Mouse (Mus musculus) layer of hippocampus, postnatal 25 days (tissue): ENCODE results near the gene Prdm16. TPM values are rescaled to one million over a fixed set of nuclear protein-coding genes. Genes with fewer than 3 reads are reported as not detected.

Source experiments
- DNase-seq, 2 experiments: peaks; one replicate each; pipeline ENCODE4 v3.0.0; 2022; ENCODE audit warnings: mixed read lengths in 2 of 2, low spot score in 1 of 2; ENCODE audit errors: extremely low spot score in 1 of 2
- total RNA-seq, 2 experiments: library from RNA; stranded (reverse); gene quantifications; 2 replicates each; pipeline ENCODE4 v1.2.3; 2021

Gene Prdm16
- total RNA-seq, 2 experiments from 2014 or later: 10.1 to 10.3 TPM

DNA sequence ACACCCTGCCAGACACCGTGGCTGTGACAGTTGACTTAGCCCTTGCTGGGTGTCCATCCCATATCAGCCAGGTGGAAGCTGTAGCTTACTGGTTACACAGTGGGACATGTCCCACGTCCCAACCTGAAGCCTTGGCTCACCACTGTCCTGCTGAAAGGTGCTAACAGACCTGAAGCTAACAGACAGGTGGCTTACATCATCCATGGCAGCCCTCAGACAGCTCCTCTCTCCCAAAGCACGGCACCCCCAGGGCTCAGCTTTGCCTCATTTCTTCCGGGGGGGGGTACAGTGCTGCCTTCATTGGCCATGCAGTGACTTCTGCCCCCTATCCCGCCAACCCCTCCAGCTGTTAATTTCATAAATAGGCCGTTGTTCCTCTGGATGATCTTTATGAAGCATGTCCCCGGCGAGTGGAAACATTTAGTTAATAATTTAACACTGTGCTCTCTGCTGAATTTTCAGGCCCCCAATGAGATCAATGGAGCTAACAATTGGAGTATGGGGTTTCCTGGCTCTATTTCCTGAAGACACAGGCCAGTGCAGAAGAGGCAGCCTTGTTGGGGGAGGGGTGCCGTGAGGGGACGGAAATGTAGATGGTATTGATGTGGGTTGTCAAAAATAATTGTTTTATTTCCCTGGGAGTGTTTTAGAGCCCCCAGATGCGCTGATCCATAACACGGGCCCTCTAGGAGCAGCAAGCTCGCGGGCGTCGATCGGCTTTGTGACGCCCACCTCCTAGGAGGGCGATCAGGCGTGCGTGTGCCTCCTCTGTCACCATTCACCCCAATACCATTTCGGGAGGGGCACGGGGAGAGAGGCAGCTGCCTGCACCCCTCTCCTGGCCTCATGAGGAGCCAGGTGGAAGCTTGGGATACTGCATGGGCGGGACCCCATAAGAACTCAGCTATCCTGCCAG, 236.2 kb downstream of the Prdm16 start:
- DNase-seq: no peak

DNA sequence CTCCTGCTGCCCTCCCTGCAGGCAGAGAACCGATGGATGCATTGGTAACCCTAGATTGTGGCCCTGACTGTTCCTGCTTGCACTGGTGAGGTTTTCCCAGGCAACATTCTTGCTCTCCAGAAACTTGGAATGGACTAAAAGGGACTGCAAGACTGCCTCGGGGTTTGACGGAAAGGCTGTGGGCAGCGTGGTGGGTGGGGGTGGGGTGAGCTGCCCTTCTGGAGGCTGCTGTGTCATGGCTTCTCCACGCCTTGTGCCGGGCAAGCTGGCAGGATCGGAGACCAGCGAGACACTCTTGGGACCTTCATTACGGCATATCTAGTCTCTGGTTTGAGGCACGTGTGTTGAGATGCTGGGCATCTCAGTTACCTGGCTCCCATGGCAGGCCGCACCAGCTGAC, 237.0 kb downstream of the Prdm16 start:
- DNase-seq: no peak

DNA sequence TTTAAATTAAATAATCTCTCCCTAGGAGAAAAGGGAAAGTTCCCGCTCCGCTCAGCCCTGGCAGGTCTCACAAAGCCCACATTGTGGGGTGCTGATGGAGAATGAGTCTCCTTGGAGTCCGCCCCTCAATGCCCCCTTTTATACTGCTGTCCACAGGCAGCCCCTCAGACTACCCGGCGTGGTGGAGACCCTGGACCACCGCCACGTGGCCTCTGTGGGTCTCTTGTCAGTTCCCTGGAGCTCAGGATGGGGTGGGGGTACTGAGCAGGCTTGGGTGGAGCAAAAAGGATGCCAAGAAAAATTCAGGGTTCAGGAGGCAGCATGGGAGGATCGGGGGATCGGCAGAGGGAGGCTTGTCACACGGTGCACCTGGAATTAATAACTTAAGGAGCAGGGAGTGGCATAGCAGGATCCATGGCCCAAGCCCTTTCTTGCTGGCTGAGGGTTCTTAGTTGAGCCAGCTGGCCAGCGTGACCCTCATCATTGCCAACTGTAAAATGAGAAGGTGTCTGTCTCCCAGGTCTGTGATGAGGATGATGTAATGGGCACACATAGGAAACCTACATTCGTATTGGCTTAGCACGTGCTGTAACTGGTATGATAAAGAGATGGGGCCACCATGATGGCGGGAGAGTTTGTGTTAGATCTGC, 239.9 kb downstream of the Prdm16 start:
- DNase-seq: no peak

DNA sequence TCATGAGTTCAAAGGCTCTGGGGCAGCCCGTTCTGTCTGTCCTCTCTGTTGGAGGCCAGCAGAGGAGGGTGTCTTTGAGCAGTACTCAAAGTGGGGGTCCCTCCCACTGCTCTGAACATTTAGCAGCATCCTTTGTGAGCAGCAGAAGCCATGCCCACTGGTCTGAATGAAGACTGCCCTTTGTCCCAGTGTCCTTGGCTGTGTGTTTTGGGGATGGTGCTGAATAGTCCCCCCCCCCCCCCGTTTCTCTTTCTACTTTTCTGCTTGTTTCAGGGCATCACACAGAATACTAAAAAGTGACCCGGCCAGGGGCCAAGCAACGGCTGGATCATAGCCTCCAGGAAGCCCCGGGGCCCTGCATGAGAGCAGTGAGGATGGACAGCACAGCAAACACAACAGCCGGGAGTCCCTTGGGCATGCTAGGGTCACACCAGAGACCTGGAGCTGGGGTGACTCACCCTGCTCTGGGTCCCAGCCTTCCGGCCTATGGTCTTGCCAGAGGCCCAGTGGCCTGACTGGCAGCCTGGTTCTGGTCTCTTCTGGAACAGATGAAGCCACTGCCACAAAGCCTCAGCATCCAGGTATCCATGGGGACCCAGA, 242.4 kb downstream of the Prdm16 start:
- no peak for DNase-seq

DNA sequence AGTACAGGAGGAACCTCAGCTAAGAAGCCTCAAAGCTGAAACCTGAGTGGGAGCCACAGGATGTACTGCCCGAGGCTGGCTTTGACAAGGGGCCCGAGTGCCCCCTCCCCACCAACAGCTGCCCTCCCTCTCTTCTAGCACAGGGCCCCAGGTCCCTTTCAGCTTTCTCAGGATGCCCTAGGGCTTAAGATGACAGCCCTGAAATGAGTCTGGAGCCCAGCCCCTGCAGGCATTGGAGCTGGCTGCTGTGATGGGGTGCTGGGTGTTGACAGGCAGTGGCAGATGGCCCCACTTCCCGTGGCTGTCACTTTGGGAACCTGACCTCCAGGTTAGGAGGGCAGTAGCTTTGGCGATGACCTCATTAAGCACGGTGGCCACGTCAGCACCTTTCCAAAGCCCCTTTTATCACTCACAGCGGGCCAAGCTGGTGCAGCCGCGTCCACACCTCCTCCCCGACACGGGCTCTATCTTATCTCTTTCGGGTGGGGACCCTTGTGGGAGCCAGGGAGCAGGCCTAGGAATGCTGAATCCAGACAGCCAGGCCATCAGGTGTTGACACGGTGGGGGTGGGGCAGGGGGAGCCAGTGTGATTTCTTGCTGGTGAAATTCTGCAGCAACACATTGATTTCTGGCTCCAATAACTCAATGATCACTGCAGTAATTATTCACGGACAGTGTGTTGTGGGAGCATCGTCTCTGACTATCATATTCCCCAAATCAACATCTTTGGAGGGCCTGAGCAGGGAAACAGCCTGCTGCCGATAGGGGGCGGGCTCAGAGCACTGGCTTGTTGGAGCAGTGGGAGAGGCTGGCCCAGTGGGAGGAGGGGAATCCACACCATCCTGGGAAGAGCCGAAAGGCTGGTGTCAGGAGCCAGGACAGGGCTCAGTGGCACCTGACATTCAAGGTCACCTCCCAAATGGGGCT, 243.2 kb downstream of the Prdm16 start:
- peak; percentile 39 to 68 for DNase-seq

DNA sequence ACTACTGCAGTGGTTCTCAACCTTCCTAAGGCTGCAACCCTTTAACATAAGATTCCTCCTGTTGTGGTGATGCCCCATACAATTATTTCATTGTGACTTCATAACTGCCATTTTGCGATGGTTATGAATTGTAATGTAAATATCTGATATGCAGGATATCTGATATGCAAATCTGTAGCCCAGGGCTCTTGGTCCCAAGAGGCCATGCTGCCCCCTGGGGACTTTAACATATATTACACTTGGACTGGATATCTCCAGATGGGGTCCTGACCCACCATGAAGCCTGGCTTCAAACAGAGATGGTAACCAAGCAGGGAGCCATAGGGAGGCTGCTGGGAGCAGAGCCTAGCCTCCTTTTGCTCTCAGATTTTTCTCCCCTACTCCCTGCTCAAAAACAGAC, 244.0 kb downstream of the Prdm16 start:
- no peak for DNase-seq

DNA sequence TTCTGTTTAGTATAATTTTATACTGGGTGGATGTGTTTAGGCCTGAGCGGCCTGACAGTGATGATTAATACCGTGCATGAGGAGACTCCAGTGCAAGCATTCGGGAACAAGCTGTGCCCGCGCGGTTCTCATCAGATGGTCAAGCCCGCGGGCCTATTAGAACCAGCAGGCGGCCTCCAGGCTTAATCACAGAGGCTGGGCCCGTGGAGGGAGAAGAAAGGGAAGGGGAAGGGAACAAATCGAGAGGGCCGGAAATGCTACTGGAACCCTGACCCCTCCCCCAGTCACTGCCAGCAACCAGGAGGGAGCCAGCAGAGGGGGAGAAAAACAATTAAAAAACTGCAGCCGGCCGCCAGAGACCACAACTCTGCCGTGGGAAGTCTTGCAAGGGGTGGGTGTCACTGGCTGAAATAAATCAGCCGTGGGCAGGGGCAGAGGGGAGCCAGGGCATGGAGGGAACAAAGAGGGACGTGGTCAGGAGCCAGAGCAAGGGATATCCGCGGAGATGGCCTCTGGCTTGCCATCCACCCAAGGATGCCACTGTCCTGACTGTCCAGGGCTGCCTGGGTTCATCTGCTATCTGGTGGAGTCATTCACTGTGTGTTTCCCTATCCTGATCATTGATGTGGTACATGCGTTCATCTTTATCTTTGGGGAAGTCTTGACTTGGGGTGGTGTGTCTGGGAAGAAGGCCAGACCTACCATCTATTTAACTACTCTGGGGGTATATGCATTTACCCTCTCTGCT, 246.2 kb downstream of the Prdm16 start:
- DNase-seq: peak in 1 of 2 experiments; percentile 24

DNA sequence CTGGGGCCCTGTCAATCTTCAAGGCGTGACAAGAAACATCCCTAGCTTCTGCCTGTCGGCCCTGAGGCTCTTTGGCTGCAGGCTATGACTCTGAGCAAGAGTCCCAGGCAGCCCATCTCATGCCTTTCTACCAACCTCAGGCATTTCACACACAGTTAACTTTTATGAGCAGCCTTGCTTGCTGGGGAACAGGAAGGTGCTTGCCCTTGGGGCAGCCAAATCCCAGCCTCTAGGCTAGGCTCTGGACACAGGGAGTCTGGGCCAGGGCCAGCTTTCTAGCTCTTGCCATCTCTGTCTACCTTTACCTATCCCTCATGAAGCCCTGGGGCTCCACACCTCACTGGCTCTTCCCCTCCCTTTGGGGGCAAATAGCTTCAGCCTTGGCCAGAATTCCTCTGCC, 247.0 kb downstream of the Prdm16 start:
- DNase-seq: no peak

DNA sequence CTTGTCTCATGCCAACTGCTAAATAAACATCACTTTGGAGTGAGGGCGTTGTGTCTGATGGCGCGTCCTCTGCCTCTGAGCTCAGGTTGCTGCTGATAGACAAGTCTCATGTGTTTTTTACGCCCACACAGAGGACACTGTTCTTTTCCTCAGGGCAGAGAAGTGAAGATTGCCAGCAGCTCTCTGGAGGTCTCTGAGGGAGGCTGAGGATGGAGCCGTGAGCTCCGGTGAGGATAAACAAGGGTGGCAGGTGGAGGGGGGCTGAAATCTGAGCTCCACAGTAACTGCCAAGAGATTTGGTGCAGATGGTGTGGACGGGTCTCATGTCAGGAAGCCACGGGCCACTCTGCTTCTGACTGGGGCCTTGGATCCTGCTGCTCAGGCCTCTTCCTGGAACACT, 249.9 kb downstream of the Prdm16 start:
- no peak for DNase-seq

DNA sequence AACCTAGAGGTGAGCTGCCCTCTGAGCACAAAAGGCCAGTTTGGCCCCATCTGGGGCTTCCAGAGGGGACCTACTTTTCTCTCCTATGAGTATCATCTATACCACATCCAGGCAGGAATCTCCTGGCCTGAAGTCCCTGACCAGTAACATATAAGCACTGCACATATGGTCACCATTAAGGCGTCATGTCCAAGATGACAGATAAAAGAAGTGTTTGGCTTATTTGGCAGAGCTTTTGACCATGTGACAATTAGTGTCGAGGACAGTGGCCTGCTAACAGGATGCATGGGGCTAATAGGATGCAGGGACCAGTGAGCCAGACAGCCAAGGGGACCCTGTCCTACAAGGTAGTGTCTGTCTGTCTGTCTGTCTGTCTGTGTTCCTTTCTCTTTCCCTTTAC, 250.8 kb downstream of the Prdm16 start:
- no peak for DNase-seq

DNA sequence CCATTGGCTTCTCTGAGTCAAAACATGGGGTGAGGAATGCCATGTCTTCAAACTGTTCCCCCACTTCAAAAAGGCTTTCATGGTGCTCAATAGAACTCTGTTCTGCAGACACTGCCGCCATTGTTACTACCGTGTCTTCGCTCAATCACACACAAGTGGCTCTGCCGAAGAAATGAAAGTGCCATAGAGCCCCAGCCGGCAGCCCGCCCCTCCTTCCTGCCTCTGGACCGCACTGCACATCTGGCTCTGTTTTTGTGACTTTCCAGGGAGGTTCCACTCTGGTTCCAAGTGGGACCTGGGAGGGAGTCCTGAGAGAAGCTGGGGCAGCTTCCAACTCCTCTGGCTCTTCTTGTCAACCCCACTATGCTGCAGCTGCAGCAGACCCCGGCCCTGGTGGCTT, 251.5 kb downstream of the Prdm16 start:
- no peak for DNase-seq

DNA sequence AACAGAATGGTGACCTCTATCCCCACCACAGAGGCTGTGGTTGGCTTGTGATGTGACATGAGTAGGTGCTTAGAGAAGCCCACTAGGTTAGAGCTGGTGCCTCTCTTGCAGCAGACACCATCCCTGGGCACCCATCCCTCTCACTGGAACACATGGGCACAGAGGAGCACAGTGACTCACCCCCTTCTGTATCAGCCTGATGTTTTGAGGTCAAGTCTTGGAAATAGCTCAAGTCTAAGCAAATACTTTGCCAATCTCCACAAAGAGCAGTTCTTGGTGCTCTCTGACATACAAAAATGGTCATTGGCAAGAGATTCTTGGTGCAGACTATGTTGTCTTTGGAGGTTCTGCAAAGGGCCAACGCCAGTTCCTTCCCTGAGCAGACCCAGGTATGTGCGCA, 257.8 kb downstream of the Prdm16 start:
- no peak for DNase-seq

DNA sequence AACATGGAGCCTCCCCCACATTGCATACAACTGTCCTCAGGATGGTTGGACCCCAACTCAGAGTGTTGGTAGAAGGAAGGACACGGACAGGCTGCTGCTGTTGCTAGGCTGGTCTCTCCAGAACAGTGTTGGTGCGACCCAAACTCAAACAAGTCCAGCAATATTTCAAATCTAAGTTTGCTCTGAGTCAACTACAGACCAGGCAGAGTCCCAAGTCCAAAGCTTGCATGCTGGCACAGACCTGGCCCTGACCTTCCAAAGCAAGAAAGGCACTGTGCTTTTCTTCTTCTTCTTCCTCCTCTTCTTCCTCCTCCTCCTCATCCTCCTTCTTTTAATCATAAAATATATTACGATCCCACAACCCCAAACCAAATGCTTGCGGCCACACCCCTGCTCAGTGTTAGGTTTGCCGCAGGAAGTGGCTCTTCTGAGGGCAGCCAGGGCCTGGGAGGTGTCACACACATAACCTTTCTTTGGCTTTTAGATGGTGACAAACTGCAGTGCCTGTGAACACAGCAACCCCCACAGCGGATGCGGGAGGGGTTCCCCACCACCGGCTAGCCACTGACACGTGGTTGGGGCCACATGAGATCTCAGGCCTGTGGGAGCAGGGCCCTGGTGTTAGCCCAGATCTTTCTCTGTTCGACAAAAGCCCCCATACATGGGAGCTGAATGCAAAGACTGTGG, 260.6 kb downstream of the Prdm16 start:
- no peak for DNase-seq

DNA sequence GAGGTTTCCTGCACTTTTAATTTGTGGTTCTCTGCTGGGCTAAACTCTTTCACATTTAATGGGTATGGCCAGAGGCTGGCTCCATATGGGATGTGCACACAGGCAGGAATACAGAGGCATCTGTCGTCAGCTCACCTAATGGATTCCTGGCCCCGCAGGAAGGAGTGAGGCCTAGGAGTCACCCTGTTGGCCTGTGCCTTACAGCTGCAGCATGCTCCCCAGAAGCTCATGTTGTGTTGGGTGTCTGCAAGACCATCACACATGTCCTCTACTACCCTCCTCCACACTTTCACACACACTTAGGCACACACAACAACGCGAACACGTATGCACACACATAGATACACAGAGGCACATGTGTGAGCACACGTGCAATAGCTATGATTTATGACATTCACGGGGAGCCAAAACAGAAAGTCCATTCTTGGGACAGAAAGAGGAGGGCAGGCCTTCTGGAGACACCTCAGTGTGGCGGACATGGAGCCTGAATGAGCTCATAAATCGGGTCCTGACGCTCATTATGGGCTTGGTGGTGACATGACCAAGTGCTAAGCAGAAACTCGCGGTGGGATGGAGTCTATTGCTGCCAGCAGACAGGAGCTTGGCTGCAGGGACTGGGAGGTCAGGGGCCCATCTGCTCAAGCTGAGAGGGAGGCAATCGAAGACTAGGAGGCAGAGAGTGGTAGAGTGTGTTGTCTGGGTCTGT, 265.0 kb downstream of the Prdm16 start:
- DNase-seq: no peak

DNA sequence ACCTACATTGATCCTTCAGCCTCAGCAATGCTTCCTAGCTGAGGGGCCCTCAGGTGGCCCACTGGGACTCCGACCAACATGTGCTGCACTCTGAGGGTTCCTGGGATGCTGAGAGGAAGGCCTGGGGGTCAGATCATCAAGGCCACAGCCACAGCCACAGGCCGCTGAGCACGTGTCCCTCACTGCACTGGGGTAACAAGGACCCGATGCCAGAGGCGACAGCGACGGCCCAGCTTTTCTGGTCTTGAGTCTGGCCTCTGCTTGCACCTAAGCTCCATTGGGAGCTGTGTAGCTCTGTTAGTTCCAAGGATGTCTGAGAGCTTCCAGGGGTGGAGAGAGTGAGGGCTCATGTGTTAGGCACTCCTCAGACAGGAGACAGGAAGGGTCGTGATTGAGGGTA, 265.8 kb downstream of the Prdm16 start:
- no peak for DNase-seq

DNA sequence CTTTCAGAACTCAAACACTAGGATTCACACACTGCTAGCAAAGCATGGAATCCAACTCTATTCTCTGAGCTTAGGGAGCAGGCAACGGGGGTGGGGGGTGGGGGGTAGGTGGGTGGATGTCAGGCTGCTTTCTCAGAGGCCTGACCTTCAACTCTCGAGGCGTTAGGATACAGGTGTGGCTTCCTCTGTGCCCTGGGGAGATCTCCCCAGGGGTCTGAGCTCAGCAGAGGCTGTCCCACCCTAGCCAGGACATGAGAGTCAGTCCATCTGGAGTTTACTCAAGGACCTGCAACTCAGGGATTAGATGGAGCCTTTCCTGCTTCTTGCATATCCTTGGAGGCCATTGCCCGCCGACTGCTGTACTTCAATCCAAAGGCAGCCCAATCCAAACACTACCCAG, 267.6 kb downstream of the Prdm16 start:
- no peak for DNase-seq

DNA sequence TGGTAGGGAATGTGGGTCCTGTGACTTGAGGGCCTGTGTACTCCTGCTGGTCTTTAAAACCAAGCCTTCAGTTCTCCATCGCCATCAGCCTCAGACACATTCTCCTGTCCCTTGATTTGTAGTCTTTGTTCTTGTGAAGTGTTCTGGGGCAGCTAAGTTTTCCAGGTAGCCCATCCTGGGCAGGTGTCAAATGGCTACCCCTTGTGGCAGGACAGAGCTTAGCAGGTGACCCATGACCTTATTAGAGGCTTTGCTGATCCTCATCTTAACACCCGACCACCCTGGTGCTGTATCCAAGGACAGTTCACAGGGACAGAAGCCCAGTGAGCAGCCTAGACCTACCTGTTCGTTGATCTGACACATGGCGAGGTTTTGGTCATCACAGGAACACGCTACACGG, 269.8 kb downstream of the Prdm16 start:
- DNase-seq: no peak

DNA sequence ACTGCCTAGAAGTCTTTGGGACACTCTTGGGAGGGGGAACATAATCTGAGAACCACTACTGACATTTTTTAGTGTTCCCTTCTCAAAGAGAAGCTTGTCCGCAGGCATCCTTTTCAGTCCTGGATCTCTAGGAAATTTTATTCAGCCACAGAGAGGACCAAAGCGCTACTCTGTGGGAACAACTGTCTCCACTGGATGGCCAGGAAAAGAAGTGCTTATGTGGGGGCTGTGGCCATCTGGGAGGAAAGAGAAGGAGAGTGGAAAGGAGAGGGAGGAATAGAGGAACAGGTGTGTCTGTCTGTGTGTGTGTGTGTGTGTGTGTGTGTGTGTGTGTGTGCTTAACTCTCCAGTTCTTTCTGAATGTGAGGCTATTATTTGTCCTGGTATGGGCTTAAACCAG, 271.9 kb downstream of the Prdm16 start:
- DNase-seq: no peak

DNA sequence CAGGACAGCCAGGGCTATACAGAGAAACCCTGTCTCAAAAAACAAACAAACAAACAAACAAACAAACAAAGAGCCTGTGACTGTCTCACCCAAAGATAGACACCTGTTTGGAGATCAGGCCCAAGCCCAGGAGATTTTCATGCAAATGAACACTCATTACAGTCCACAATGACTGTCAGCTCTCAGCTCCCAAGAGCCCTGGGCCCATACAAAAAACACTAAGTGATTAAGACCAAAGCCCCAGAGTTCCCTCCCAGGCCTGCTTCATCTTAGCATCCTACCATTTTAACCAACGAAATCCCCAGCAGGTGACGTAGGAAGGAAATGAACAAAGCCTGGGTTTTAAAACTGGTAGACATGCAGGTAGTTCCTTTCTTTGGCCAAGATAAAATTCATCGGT, 275.8 kb downstream of the Prdm16 start:
- DNase-seq: no peak
